Mouse (Mus musculus) spleen, postnatal 14 days (tissue): Measurements from ENCODE around the gene Vrk1.

Source experiments
- DNase-seq, 2 experiments: peaks; one replicate each; pipeline ENCODE4 v3.0.0; 2021 to 2022; ENCODE audit warnings: low spot score in 2 of 2

The Vrk1 gene

GRCm38 (mm10) chr12:105997028-105997786, 12.8 kb upstream of the Vrk1 start:
- DNase-seq, result no peak

GRCm38 (mm10) chr12:106001775-106002174, 8.3 kb upstream of the Vrk1 start:
- DNase-seq, result no peak

GRCm38 (mm10) chr12:106004719-106005118, 5.3 kb upstream of the Vrk1 start:
- no peak for DNase-seq

GRCm38 (mm10) chr12:106006218-106006617, 3.8 kb upstream of the Vrk1 start:
- no peak for DNase-seq

- no peak for DNase-seq
These were observed 1.5 kb upstream of the Vrk1 start for GRCm38 (mm10) chr12:106008348-106009050.

GRCm38 (mm10) chr12:106009122-106009870, 732 bp upstream of the Vrk1 start:
- DNase-seq, result no peak

GRCm38 (mm10) chr12:106012161-106012560, 2.1 kb downstream of the Vrk1 start:
- DNase-seq, result no peak

- no peak for DNase-seq
These were observed 6.4 kb downstream of the Vrk1 start for GRCm38 (mm10) chr12:106016265-106017012.

- DNase-seq, result no peak
These were observed 10.0 kb downstream of the Vrk1 start for GRCm38 (mm10) chr12:106020063-106020462.

- DNase-seq, result no peak
These were observed 13.6 kb downstream of the Vrk1 start for GRCm38 (mm10) chr12:106023652-106024051.

- no peak for DNase-seq
These were observed 15.4 kb downstream of the Vrk1 start for GRCm38 (mm10) chr12:106025416-106025815.

- no peak for DNase-seq
These were observed 16.5 kb downstream of the Vrk1 start for GRCm38 (mm10) chr12:106026385-106027134.

GRCm38 (mm10) chr12:106027372-106027771, 17.3 kb downstream of the Vrk1 start:
- no peak for DNase-seq

- no peak for DNase-seq
These were observed 19.6 kb downstream of the Vrk1 start for GRCm38 (mm10) chr12:106029582-106029981.

GRCm38 (mm10) chr12:106030146-106030745, 20.2 kb downstream of the Vrk1 start:
- no peak for DNase-seq

- no peak for DNase-seq
These were observed 20.8 kb downstream of the Vrk1 start for GRCm38 (mm10) chr12:106030796-106031195.

GRCm38 (mm10) chr12:106031916-106032315, 21.9 kb downstream of the Vrk1 start:
- DNase-seq, result no peak

GRCm38 (mm10) chr12:106032361-106032760, 22.3 kb downstream of the Vrk1 start:
- no peak for DNase-seq

GRCm38 (mm10) chr12:106034267-106034666, 24.2 kb downstream of the Vrk1 start:
- DNase-seq, result no peak

GRCm38 (mm10) chr12:106034761-106035160, 24.7 kb downstream of the Vrk1 start:
- DNase-seq, result no peak

GRCm38 (mm10) chr12:106040259-106040658, 30.2 kb downstream of the Vrk1 start:
- no peak for DNase-seq
